Mouse (Mus musculus): ENCODE measurements around the gene Aldh2.

DNA sequence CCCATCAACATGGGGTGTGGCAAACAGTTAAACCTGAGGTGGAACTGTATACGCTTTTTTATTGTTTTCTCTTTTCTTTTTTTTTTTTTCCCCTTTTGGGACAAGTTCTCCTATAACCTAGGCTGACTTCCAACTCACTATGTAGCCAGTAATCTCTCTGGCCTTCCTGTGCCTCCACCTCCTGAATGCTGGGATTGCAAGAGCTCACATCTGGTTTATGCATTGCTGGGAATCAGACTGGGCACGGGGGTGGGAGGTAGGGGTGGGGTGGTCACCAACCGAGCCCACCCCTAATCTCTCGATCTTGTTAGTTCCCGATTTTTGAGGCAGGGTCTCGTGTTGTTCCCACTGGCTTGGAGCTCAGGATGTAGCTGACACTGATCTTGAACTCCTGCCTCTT lies 3.7 kb downstream of the Aldh2 start:
- no peak for TF ChIP-seq POLR2A (IDR thresholded peaks at IDR 0.05; ENCODE audit: control insufficient read depth, low read depth, low read length)
- no peak for TF ChIP-seq CTCF (IDR thresholded peaks at IDR 0.05; ENCODE audit: control insufficient read depth, insufficient read depth, insufficient replicate concordance, low read depth, low read length)
